Mouse (Mus musculus): Measurements from ENCODE around the gene Gm28035.

- no peak for TF ChIP-seq CTCF (IDR thresholded peaks at IDR 0.05; ENCODE audit: low read depth, low read length)
- TF ChIP-seq POLR2A (IDR thresholded peaks at IDR 0.05; ENCODE audit: insufficient read depth, low read length): no peak
These were observed 2.1 kb downstream of the Gm28035 start for GRCm38 (mm10) chr2:30242509-30242908.
